11 mouse cellular contexts compared by ENCODE assay signal in the genomic region with DNA sequence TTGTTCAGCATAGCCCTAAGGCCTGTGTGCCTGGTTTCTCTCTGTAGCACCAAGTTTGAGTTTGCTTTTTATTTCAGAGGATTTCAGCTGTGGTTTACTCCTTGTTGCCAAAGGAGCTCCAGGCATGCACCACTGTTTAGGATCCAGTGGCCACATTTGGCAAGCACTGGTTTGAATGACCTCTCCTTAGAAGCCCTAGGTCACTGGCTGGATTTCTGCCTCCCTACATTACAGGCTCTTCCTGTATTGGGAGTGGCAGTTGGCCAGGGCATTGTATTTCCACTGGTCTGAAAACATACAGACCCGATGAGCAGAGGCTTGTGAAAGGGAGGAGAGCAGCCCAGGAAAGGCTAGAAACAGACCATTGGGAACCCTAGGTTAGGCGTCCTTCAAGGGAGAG.
DNase-seq lines count a peak whose midpoint lies in the region; ATAC-seq and TF ChIP-seq lines count a peak whose summit lies in the region.
"Had no signal": no experiment of that assay in that cellular context is flagged by ENCODE, and none has a peak within 500 bp of the region (broad histone marks: within the 10 kb centered on the region; RNA-seq: fewer than 3 reads in every experiment).

No protein-coding gene starts in this region.

- TF ChIP-seq CTCF in stomach, postnatal 0 days (IDR thresholded peaks at IDR 0.05; ENCODE audit: low read depth): no peak

- no peaks in the 10 kb centered on the region for H3K27me3 ChIP-seq in heart, embryonic 10.5 days (ENCODE audit: insufficient read depth, poor library complexity, severe bottlenecking)
- no peaks in the 10 kb centered on the region for H3K27me3 ChIP-seq in stomach, postnatal 0 days (ENCODE audit: control insufficient read depth, insufficient read depth, low read length)
- H3K27me3 ChIP-seq: liver, embryonic 15.5 days; neural tube, embryonic 12.5 days had no signal

- H3K9ac ChIP-seq in stomach, postnatal 0 days (ENCODE audit: low read length): no peak overlapping the region
- H3K9ac ChIP-seq: liver, embryonic 15.5 days; neural tube, embryonic 12.5 days had no signal

- TF ChIP-seq EP300 in stomach, postnatal 0 days (optimal IDR thresholded peaks at IDR 0.05): no peak

- DNase-seq in urinary bladder, postnatal 14 days (ENCODE audit: low spot score): peak; percentile 21
- DNase-seq in urinary bladder, adult 18-20 months (ENCODE audit: low spot score in 2 of 2): no peak
- no peak for DNase-seq in heart, embryonic 10.5 days (ENCODE audit: low spot score)
- DNase-seq in kidney, postnatal 10 days: peak; percentile 49
- no peak for DNase-seq in stomach, postnatal 0 days (ENCODE audit: low spot score)
- no peak for DNase-seq in cerebellum, postnatal 36 days
- DNase-seq in cerebellum, postnatal 25 days: no peak
- no peak for DNase-seq in spleen, postnatal 10 days (ENCODE audit: low spot score in 2 of 2)

- H3K4me1 ChIP-seq in heart, embryonic 10.5 days: peaks cover 24% of the 10 kb centered on the region; the same call in 1 of the 2 replicates
- no peaks in the 10 kb centered on the region for H3K4me1 ChIP-seq in stomach, postnatal 0 days (replicated peaks; ENCODE audit: control insufficient read depth, insufficient read depth)
- H3K4me1 ChIP-seq: liver, embryonic 15.5 days; neural tube, embryonic 12.5 days had no signal

- H3K27ac ChIP-seq in heart, embryonic 10.5 days: peak overlapping the region; percentile 32; the same call in 1 of the 2 replicates
- H3K27ac ChIP-seq in stomach, postnatal 0 days (replicated peaks): peak overlapping the region; percentile 46; the same call in 1 of the 2 replicates
- H3K27ac ChIP-seq: liver, embryonic 15.5 days; neural tube, embryonic 12.5 days had no signal

- H3K36me3 ChIP-seq in heart, embryonic 10.5 days: peaks cover 17% of the 10 kb centered on the region
- H3K36me3 ChIP-seq in stomach, postnatal 0 days (ENCODE audit: control insufficient read depth, insufficient read depth, low read length): peaks cover 6% of the 10 kb centered on the region; the same call in 1 of the 2 replicates

- H3K4me3 ChIP-seq in heart, embryonic 10.5 days: no peak overlapping the region
- H3K4me3 ChIP-seq in stomach, postnatal 0 days (ENCODE audit: low read depth, low read length): no peak overlapping the region
- H3K4me3 ChIP-seq: liver, embryonic 15.5 days; neural tube, embryonic 12.5 days had no signal

- WGBS in heart, embryonic 10.5 days: 80% methylated on average over 2 of the region's 2 CpGs
- 62% methylated on average over 2 of the region's 2 CpGs for WGBS in stomach, postnatal 0 days

- ATAC-seq in stomach, postnatal 0 days (ENCODE audit: low FRiP score, low TSS enrichment): no peak
- ATAC-seq: hindbrain, embryonic 16.5 days had no signal

- H3K4me2 ChIP-seq in stomach, postnatal 0 days (replicated peaks; ENCODE audit: low read depth): no peak overlapping the region
- H3K4me2 ChIP-seq: liver, embryonic 15.5 days; neural tube, embryonic 12.5 days had no signal

- no peaks in the 10 kb centered on the region for H3K9me3 ChIP-seq in heart, embryonic 10.5 days
- H3K9me3 ChIP-seq in stomach, postnatal 0 days (ENCODE audit: control insufficient read depth, low read length): no peaks in the 10 kb centered on the region
- H3K9me3 ChIP-seq: liver, embryonic 15.5 days; neural tube, embryonic 12.5 days had no signal

Comparison
In these comparisons a context has a peak if more than half of its experiments do, and no peak if none do; other contexts are left out.
1. DNase-seq: peak in urinary bladder, postnatal 14 days (single experiment) and kidney, postnatal 10 days (single experiment); none in urinary bladder, adult 18-20 months (0 of 2), heart, embryonic 10.5 days (single experiment), stomach, postnatal 0 days (single experiment), cerebellum, postnatal 36 days (0 of 2), cerebellum, postnatal 25 days (0 of 2) and spleen, postnatal 10 days (0 of 2).